Comparison of ENCODE assay signal across 8 mouse cellular contexts in the genomic region with DNA sequence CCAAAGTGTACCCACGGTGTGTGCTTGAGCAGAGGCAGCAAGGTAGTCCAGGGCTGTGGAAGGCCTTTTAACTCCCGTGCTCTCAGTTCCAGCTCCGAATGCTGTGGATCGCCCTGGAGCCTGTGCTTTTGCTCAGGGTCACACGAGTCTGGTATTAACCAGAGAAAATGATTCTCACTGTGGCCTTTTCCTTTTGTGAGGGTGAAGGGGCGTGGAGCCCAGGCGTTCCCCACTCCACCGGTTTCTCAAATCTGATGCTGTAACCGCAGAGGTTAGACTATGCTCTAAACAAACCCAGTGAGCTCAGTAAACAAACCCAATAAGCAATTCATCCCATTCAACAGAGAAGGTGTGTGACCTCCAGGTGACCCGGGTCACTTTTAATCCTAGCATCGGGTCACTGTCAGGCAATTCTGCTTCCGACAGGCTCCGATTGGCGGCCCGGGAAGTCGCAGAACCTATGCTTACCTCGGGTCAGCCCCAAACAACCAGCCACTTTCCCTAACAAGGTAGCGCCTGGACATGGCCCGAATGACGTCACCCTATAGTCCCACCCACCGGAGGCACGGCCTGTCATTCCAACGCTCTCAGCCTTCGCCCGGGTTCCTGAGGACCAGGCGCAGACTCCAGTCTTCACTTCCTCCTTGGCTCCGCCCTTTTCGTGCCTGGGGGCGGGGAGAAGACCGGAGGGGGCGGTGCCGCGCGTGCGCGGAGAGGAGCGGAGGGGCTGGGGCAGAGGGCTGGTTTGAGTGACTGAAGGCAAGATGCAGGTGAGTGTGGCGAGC. TPM values are rescaled to one million over a fixed set of nuclear protein-coding genes. Genes with fewer than 3 reads are reported as not detected.
DNase-seq lines count a peak whose midpoint lies in the region; ATAC-seq lines count a peak whose summit lies in the region.

No protein-coding gene starts in this region.

- peak; percentile 98 to 99 for DNase-seq in adrenal gland, adult 18-20 months (ENCODE audit: low spot score in 2 of 2)
- DNase-seq in embryo, embryonic 11 days: peak; percentile 97
- DNase-seq in gastrocnemius, postnatal 25 days: peak; percentile 96
- DNase-seq in intestine, embryonic 14.5 days (ENCODE audit: low spot score): peak; percentile 99
- peak; percentile 94 to 96 for DNase-seq in left cerebral cortex, postnatal 14 days (ENCODE audit: low spot score in 2 of 2)
- DNase-seq in mesoderm, embryonic 11.5 days (ENCODE audit: low read depth, low spot score): peak; percentile 98
- peak; percentile 93 to 95 for DNase-seq in right cerebral cortex, postnatal 36 days (ENCODE audit: low spot score in 2 of 2)
- DNase-seq in yolk sac, embryonic 10.5 days (ENCODE audit: low spot score): peak; percentile 98

- intact Hi-C loops in left cerebral cortex, postnatal 14 days (cut with DNase I): loop anchor here (10.0 kb wide), 1 partner anchor 92 kb away; the partner anchor contains the start of gene Chst10

- peak overlapping the region; percentile 78 for H3K9ac ChIP-seq in intestine, embryonic 14.5 days (ENCODE audit: low read length)

- H3K27me3 ChIP-seq in intestine, embryonic 14.5 days (replicated peaks; ENCODE audit: control insufficient read depth, insufficient read depth, low read length): no peaks in the 10 kb centered on the region

- H3K9me3 ChIP-seq in intestine, embryonic 14.5 days (ENCODE audit: control insufficient read depth, low read length): no peaks in the 10 kb centered on the region

- peaks cover 12% of the 10 kb centered on the region for H3K36me3 ChIP-seq in intestine, embryonic 14.5 days (ENCODE audit: control insufficient read depth, insufficient read depth, low read length)

- peak overlapping the region; percentile 97 for H3K4me3 ChIP-seq in intestine, embryonic 14.5 days (ENCODE audit: low read depth, low read length)

- H3K27ac ChIP-seq in intestine, embryonic 14.5 days (ENCODE audit: low read depth): peak overlapping the region; percentile 88

- peak; percentile 98 for ATAC-seq in intestine, embryonic 14.5 days (replicated peaks; ENCODE audit: low FRiP score, low TSS enrichment, low read depth)

- WGBS in intestine, embryonic 14.5 days: 3% methylated on average over 38 of the region's 38 CpGs

- peak overlapping the region; percentile 67 for H3K4me2 ChIP-seq in intestine, embryonic 14.5 days (ENCODE audit: low read length)

- H3K4me1 ChIP-seq in intestine, embryonic 14.5 days (replicated peaks; ENCODE audit: control insufficient read depth, insufficient read depth, low read length): peaks cover 5% of the 10 kb centered on the region

RNA-seq across cellular contexts. Expression of gene Pdcl3, which starts 1.9 kb away (rescaled TPM):
- 10 to 100 TPM; 77.9 to 91.3 TPM for total RNA-seq in adrenal gland, adult 18-20 months (2021)
- 10 to 100 TPM; 58.6 to 58.7 TPM for total RNA-seq in gastrocnemius, postnatal 25 days (2021)
- polyA plus RNA-seq in intestine, embryonic 14.5 days (2014; fragmentation: Nextera tagmentation; extraction: Ambion mirVana): 140 and 160 TPM in 2 replicates
- 10 to 100 TPM; 38.2 to 38.4 TPM for total RNA-seq in left cerebral cortex, postnatal 14 days (2021)

RNA-seq across cellular contexts. Expression of gene Nms, which starts 48.3 kb away (rescaled TPM):
- not detected for total RNA-seq in adrenal gland, adult 18-20 months (2021)
- not detected for total RNA-seq in gastrocnemius, postnatal 25 days (2021)
- polyA plus RNA-seq in intestine, embryonic 14.5 days (2014; fragmentation: Nextera tagmentation; extraction: Ambion mirVana): not detected in 2 replicates
- total RNA-seq in left cerebral cortex, postnatal 14 days (2021): not detected

Comparison
In these comparisons a context has a peak if more than half of its experiments do, and no peak if none do; other contexts are left out.
1. Peak in every context shown above with its lines: DNase-seq, ATAC-seq, H3K4me3 ChIP-seq and H3K27ac ChIP-seq.